Mouse (Mus musculus) lung, embryonic 15.5 days (tissue): Measurements from ENCODE around the gene M1ap. TPM values are rescaled to one million over a fixed set of nuclear protein-coding genes. Genes with fewer than 3 reads are reported as not detected.

ENCODE experiments used
- ATAC-seq: fragments of 200-750 bp; cut with Nextera tagmentation; 2 replicates; pipeline ENCODE4 v1.8.0; 2017; ENCODE audit warnings: moderate number of reproducible peaks, borderline replicate concordance; ENCODE audit not compliant: low FRiP score, low TSS enrichment; ENCODE audit errors: extremely low read depth
- H3K27ac ChIP-seq: fragments of 300-500 bp; sonication (generic); 2 replicates; pipeline ENCODE4 v1.5.1; 2015; ENCODE audit warnings: moderate library complexity, mild to moderate bottlenecking, inconsistent platforms
- H3K27me3 ChIP-seq: fragments of 300-500 bp; sonication (generic); 2 replicates; pipeline ENCODE4 v1.6.1; 2015; ENCODE audit warnings: inconsistent platforms
- H3K36me3 ChIP-seq: fragments of 300-500 bp; sonication (generic); 2 replicates; pipeline ENCODE4 v1.6.1; 2015; ENCODE audit warnings: inconsistent platforms
- H3K4me1 ChIP-seq: fragments of 300-500 bp; sonication (generic); 2 replicates; pipeline ENCODE4 v1.6.1; 2015; ENCODE audit warnings: inconsistent platforms
- H3K4me2 ChIP-seq: fragments of 300-500 bp; sonication (generic); 2 replicates; pipeline ENCODE4 v1.6.1; 2015; ENCODE audit warnings: inconsistent platforms, mild to moderate bottlenecking, moderate library complexity
- H3K4me3 ChIP-seq: fragments of 300-500 bp; sonication (generic); 2 replicates; pipeline ENCODE4 v1.5.1; 2015; ENCODE audit warnings: mild to moderate bottlenecking, inconsistent platforms
- H3K9ac ChIP-seq: fragments of 300-500 bp; sonication (generic); 2 replicates; pipeline ENCODE4 v1.6.1; 2015; ENCODE audit warnings: inconsistent platforms
- H3K9me3 ChIP-seq: fragments of 300-500 bp; sonication (generic); 2 replicates; pipeline ENCODE4 v1.6.1; 2016; ENCODE audit warnings: inconsistent platforms
- WGBS: fragments of 180-500 bp; shearing (Covaris S2); methylation state at CpG from one replicate; pipeline ENCODE4 v1.1.7; 2015; 5-methylcytosine and 5-hydroxymethylcytosine counted together
- polyA plus RNA-seq: library from polyadenylated mRNA; unstranded; fragments of >200 nt; fragmentation: Nextera tagmentation; extraction: Ambion mirVana; gene quantifications from 2 replicates; pipeline ENCODE4 v1.2.1, GENCODE M21; 2015

The M1ap gene
- polyA plus RNA-seq, 1 experiment from 2014 or later, result 2.5 TPM

GRCm38 (mm10) chr6:82917076-82917777 is 29.5 kb upstream of the M1ap start:
- Histone ChIP-seq H3K9ac (no peak overlapping the region), H3K36me3 (no peaks in the 10 kb centered on the region), H3K4me1 (no peaks in the 10 kb centered on the region), H3K27me3 (no peaks in the 10 kb centered on the region), H3K27ac (no peak overlapping the region), H3K4me3 (no peak overlapping the region), H3K9me3 (no peaks in the 10 kb centered on the region), H3K4me2 (no peak overlapping the region)
- WGBS, result 65% methylated on average over 26 of the region's 26 CpGs
- ATAC-seq, result no peak

GRCm38 (mm10) chr6:82917778-82918129 is 28.9 kb upstream of the M1ap start:
- H3K27me3 ChIP-seq, result no peaks in the 10 kb centered on the region
- no peak overlapping the region for H3K4me3 ChIP-seq
- H3K9ac ChIP-seq, result no peak overlapping the region
- WGBS, result 15% methylated on average over 8 of the region's 8 CpGs
- no peak overlapping the region for H3K4me2 ChIP-seq
- no peak for ATAC-seq
- H3K9me3 ChIP-seq, result no peaks in the 10 kb centered on the region
- H3K27ac ChIP-seq, result no peak overlapping the region
- no peaks in the 10 kb centered on the region for H3K4me1 ChIP-seq
- no peaks in the 10 kb centered on the region for H3K36me3 ChIP-seq

DNA sequence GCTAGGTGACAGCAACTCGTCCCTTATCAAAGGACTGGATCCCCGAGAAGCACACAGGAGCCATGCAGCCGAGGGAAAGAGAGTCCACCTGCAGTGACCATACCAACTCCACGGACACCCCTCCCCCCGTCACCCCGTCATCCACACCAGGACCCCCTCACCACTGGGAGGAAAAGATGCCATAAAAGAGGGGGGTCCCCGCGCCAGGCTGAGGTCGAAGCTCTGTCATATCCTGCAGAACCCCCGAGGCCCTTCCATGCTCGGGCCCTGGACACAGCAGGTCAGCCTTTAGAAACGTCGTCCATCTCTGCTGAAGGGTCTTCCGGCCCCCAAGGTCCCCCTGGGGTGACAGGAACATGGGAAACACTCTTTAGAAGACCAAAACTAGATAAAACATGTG is 28.3 kb upstream of the M1ap start:
- H3K4me3 ChIP-seq, result no peak overlapping the region
- no peaks in the 10 kb centered on the region for H3K36me3 ChIP-seq
- H3K27me3 ChIP-seq, result no peaks in the 10 kb centered on the region
- no peak overlapping the region for H3K27ac ChIP-seq
- H3K9me3 ChIP-seq, result no peaks in the 10 kb centered on the region
- no peak overlapping the region for H3K9ac ChIP-seq
- no peak for ATAC-seq
- no peaks in the 10 kb centered on the region for H3K4me1 ChIP-seq
- WGBS, result 68% methylated on average over 14 of the region's 14 CpGs
- H3K4me2 ChIP-seq, result no peak overlapping the region

- no peaks in the 10 kb centered on the region for H3K27me3 ChIP-seq
- WGBS, result 55% methylated on average over 8 of the region's 8 CpGs
Measured at GRCm38 (mm10) chr6:82919520-82919919, 27.2 kb upstream of the M1ap start.

GRCm38 (mm10) chr6:82921426-82922224 is 25.1 kb upstream of the M1ap start:
- Histone ChIP-seq H3K9ac (no peak overlapping the region), H3K9me3 (no peaks in the 10 kb centered on the region), H3K27me3 (no peaks in the 10 kb centered on the region), H3K36me3 (no peaks in the 10 kb centered on the region), H3K4me1 (no peaks in the 10 kb centered on the region), H3K27ac (no peak overlapping the region), H3K4me3 (no peak overlapping the region), H3K4me2 (no peak overlapping the region)
- WGBS, result 62% methylated on average over 9 of the region's 9 CpGs
- no peak for ATAC-seq

More at GRCm38 (mm10) chr6:82919520-82919919, 27.2 kb upstream of the M1ap start:
- H3K36me3 ChIP-seq, result no peaks in the 10 kb centered on the region
- ATAC-seq, result no peak
- no peak overlapping the region for H3K27ac ChIP-seq
- no peaks in the 10 kb centered on the region for H3K4me1 ChIP-seq
- no peak overlapping the region for H3K4me2 ChIP-seq
- H3K4me3 ChIP-seq, result no peak overlapping the region
- H3K9ac ChIP-seq, result no peak overlapping the region
- H3K9me3 ChIP-seq, result no peaks in the 10 kb centered on the region

- WGBS, result 51% methylated on average over 3 of the region's 3 CpGs
Measured at GRCm38 (mm10) chr6:82925005-82925404, 21.7 kb upstream of the M1ap start.

GRCm38 (mm10) chr6:82926106-82926505 is 20.6 kb upstream of the M1ap start:
- Histone ChIP-seq H3K4me2 (no peak overlapping the region), H3K4me1 (no peaks in the 10 kb centered on the region), H3K27ac (no peak overlapping the region), H3K9ac (no peak overlapping the region), H3K36me3 (no peaks in the 10 kb centered on the region), H3K4me3 (no peak overlapping the region), H3K27me3 (no peaks in the 10 kb centered on the region), H3K9me3 (no peaks in the 10 kb centered on the region)
- 67% methylated on average over 10 of the region's 10 CpGs for WGBS
- no peak; the same call in 1 of the 2 replicates for ATAC-seq

More at GRCm38 (mm10) chr6:82925005-82925404, 21.7 kb upstream of the M1ap start:
- ATAC-seq, result no peak
- no peak overlapping the region for H3K27ac ChIP-seq
- no peaks in the 10 kb centered on the region for H3K27me3 ChIP-seq
- H3K4me1 ChIP-seq, result no peaks in the 10 kb centered on the region
- H3K4me2 ChIP-seq, result no peak overlapping the region
- H3K36me3 ChIP-seq, result no peaks in the 10 kb centered on the region
- no peak overlapping the region for H3K4me3 ChIP-seq
- H3K9me3 ChIP-seq, result no peaks in the 10 kb centered on the region
- no peak overlapping the region for H3K9ac ChIP-seq

DNA sequence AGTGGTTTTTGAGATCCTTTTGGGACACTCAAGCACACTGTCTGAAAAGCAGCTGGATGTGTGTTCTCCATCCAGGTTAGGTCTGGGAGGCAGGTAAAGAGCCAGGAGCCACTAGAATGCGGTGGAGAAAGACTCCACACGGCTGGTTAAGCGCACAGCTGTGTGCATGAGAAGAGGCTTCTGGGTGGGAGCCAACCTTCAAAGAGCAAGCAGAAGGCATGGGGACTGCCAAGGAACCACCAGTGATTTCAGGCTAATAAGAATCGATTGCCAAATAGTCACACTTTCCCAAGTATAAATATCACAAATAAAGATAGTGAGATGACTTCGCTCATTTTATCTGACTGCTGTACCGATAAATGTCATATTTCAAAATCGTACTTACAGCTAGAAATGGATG is 20.2 kb upstream of the M1ap start:
- Histone ChIP-seq H3K4me1 (no peaks in the 10 kb centered on the region), H3K4me2 (no peak overlapping the region), H3K9me3 (no peaks in the 10 kb centered on the region), H3K27ac (no peak overlapping the region), H3K4me3 (no peak overlapping the region), H3K36me3 (no peaks in the 10 kb centered on the region), H3K27me3 (no peaks in the 10 kb centered on the region), H3K9ac (no peak overlapping the region)
- 63% methylated on average over 7 of the region's 7 CpGs for WGBS
- no peak for ATAC-seq

GRCm38 (mm10) chr6:82927617-82928016 is 19.1 kb upstream of the M1ap start:
- no peak for ATAC-seq
- H3K4me1 ChIP-seq, result no peaks in the 10 kb centered on the region
- H3K4me2 ChIP-seq, result no peak overlapping the region
- H3K36me3 ChIP-seq, result no peaks in the 10 kb centered on the region
- H3K27ac ChIP-seq, result no peak overlapping the region
- no peaks in the 10 kb centered on the region for H3K27me3 ChIP-seq
- 66% methylated on average over 5 of the region's 5 CpGs for WGBS
- H3K9ac ChIP-seq, result no peak overlapping the region
- H3K4me3 ChIP-seq, result no peak overlapping the region
- H3K9me3 ChIP-seq, result no peaks in the 10 kb centered on the region

- H3K36me3 ChIP-seq, result no peaks in the 10 kb centered on the region
- H3K27ac ChIP-seq, result no peak overlapping the region
- H3K9me3 ChIP-seq, result no peaks in the 10 kb centered on the region
- no peak overlapping the region for H3K4me3 ChIP-seq
- H3K4me2 ChIP-seq, result no peak overlapping the region
- WGBS, result 87% methylated on average over 3 of the region's 3 CpGs
- no peak overlapping the region for H3K9ac ChIP-seq
- H3K4me1 ChIP-seq, result peaks cover 6% of the 10 kb centered on the region; the same call in 1 of the 2 replicates
- no peak for ATAC-seq
- peaks cover 11% of the 10 kb centered on the region for H3K27me3 ChIP-seq
Measured at GRCm38 (mm10) chr6:82934616-82935230, 12.0 kb upstream of the M1ap start.

DNA sequence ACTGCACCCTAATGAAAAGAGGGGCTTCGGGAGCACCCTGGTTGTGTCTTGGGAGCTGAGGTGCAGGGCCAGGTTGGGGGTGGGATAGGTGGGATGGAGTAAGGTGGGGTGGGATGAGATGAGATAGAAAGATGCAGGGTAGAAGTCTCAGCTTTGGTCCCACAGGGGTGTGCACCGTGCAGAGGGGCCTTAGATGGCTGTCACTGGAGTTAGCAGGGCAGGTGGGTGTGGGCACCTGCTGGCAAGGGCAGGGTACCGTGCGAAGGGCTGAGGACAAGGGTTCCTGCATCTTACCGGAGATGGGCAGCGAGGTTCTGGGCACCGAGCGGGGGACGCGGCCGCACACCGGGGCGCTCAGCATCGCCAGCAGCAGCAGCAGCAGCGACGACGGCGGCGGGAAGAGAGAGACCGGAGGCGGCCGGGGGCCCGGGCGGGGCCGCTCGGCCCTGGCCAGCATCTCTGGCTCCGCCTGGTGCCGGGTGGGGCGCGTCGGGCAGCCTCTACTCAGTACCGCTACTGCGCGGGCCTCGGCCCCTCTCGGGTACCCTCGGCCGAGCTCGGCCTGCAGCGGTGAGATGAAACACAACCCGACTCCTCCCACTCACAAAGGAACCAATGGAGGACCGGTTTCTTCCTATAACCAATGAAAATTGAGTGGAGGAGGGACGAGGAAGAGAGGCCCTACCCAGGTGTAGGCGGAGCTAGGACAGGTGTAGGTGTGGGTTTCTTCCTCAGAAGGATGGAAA is 7.4 kb upstream of the M1ap start, which contains the start of gene Sema4f:
Sema4f (minus strand) TSS at position 603 of the 746 bp plus-strand sequence.
- peak within 1 kb of the TSS; percentile 40 for H3K9ac ChIP-seq
- no peaks in the 10 kb centered on the region for H3K9me3 ChIP-seq
- ATAC-seq, result peak; percentile 95
- peak within 1 kb of the TSS; percentile 77 for H3K4me2 ChIP-seq
- no peak within 1 kb of the TSS for H3K27ac ChIP-seq
- H3K4me1 ChIP-seq, result peaks cover 6% of the 10 kb centered on the region; the same call in 1 of the 2 replicates
- H3K27me3 ChIP-seq, result peaks cover 11% of the 10 kb centered on the region
- 2% methylated on average over 40 of the region's 44 CpGs for WGBS
- peak within 1 kb of the TSS; percentile 53 for H3K4me3 ChIP-seq
- H3K36me3 ChIP-seq, result no peaks in the 10 kb centered on the region
